Mouse (Mus musculus) liver, embryonic 14.5 days (tissue): Measurements from ENCODE around the gene Nnmt.

ENCODE experiments used
- CTCF ChIP-seq: IDR thresholded peaks from 2 replicates; pipeline ENCODE4 v1.5.1; 2016; ENCODE audit warnings: antibody characterized with exemption, low read depth, control low read depth
- EP300 ChIP-seq: IDR thresholded peaks from 2 replicates; pipeline ENCODE4 v1.6.1; 2016; ENCODE audit warnings: antibody characterized with exemption, low read depth

GRCm38 (mm10) chr9:48600066-48600465 lies 4.9 kb downstream of the Nnmt start:
- TF ChIP-seq CTCF: no peak
- no peak for TF ChIP-seq EP300
